Mouse (Mus musculus) thymus, adult 2 months (tissue): ENCODE measurements around the gene Atp6v1g3. TPM values are rescaled to one million over a fixed set of nuclear protein-coding genes. Genes with fewer than 3 reads are reported as not detected.

Experiments used
- DNase-seq: peaks from one replicate; pipeline ENCODE4 v3.0.0; 2021
- H3K27ac ChIP-seq: fragments of 200-500 bp; 2 replicates; pipeline ENCODE4 v1.5.1; 2012; ENCODE audit warnings: low read length, control low read depth; ENCODE audit not compliant: control insufficient read depth, insufficient read depth
- H3K27me3 ChIP-seq: fragments of 200-500 bp; 2 replicates; pipeline ENCODE4 v1.6.1; 2012; ENCODE audit warnings: mild to moderate bottlenecking, low read length, moderate library complexity, mixed read lengths; ENCODE audit not compliant: control insufficient read depth, insufficient read depth
- H3K36me3 ChIP-seq: fragments of 200-500 bp; 2 replicates; pipeline ENCODE4 v1.6.1; 2012; ENCODE audit warnings: mild to moderate bottlenecking, low read length, moderate library complexity; ENCODE audit not compliant: control insufficient read depth, insufficient read depth
- H3K4me1 ChIP-seq: fragments of 200-500 bp; replicated peaks from 2 replicates; pipeline ENCODE4 v1.6.1; 2012; ENCODE audit warnings: low read length; ENCODE audit not compliant: control insufficient read depth, insufficient read depth
- H3K4me3 ChIP-seq: fragments of 200-500 bp; 2 replicates; pipeline ENCODE4 v1.5.1; 2012; ENCODE audit warnings: mild to moderate bottlenecking, low read length, control low read depth, moderate library complexity; ENCODE audit not compliant: control insufficient read depth, insufficient read depth
- CTCF ChIP-seq: fragments of 200-500 bp; IDR thresholded peaks from 2 replicates; pipeline ENCODE4 v1.5.1; 2012; ENCODE audit warnings: mild to moderate bottlenecking, control low read depth, low read length, moderate library complexity, borderline replicate concordance; ENCODE audit not compliant: control insufficient read depth, poor library complexity, insufficient read depth; ENCODE audit errors: extremely low read depth
- POLR2A ChIP-seq: fragments of 200-500 bp; IDR thresholded peaks from 2 replicates; pipeline ENCODE4 v1.6.1; 2012; ENCODE audit warnings: mild to moderate bottlenecking, low read length, control low read depth, moderate library complexity; ENCODE audit not compliant: control insufficient read depth, poor library complexity, insufficient read depth; ENCODE audit errors: extremely low read depth
- WGBS: fragments of 180-500 bp; shearing (Covaris S2); methylation state at CpG from one replicate; pipeline ENCODE4 v1.1.7; 2018; 5-methylcytosine and 5-hydroxymethylcytosine counted together
- polyA plus RNA-seq: library from polyadenylated mRNA; depleted of rRNA; stranded (reverse); fragments of >200 nt; gene quantifications from 2 replicates; pipeline ENCODE4 v1.2.3, GENCODE M21; 2012; rRNA removed

Atp6v1g3 gene
- 0.07 TPM in 1 of 2 replicates, not detected in the other for polyA plus RNA-seq

DNA sequence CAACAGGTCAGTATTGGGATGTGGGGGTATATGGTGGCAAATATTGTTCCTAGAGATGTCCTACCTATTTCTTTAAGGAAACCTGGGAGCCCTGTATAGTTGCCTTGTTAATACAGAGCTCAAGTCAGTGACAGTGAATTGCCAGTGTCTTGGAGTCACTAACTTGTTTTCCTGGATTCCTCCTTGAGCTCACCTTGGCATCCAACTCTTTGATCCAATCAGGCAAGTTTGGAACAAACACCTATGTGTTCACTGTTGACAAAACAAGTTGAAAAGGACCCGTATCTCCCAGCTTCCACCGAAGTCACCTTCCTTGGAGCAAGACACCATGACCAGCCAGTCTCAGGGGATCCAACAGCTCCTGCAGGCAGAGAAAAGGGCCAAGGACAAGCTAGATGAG is at the start of gene Atp6v1g3:
Gene Atp6v1g3, plus strand, starts transcription at position 301 of the 400 bp plus-strand sequence.
- WGBS, result 100% methylated on average over 2 of the region's 2 CpGs
- Histone ChIP-seq H3K4me3 (no peak within 1 kb of the TSS), H3K27ac (no peak within 1 kb of the TSS), H3K27me3 (no peaks in the 10 kb centered on the region), H3K4me1 (peaks cover 4% of the 10 kb centered on the region), H3K36me3 (no peaks in the 10 kb centered on the region)
- no peak for DNase-seq
- TF ChIP-seq POLR2A, result no peak
- TF ChIP-seq CTCF, result no peak

DNA sequence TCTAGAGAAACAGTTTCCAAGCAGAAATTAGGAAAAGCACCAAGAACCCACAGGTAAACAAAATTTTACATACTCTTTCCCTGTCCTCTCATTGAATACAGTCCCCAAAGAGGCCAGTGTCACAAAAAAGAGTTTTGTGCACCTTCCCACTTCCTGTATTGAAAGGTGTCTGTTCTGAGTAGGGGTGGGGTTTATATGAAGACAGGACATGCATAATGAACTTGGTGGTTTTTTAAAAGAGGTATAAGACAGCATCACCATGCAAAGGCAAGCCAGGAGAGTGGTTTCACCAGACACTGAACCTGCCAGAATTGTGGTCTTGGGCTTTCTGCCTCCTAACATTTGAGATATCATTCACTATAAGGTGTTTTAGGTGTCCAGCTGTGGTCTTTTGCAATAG is 40.5 kb upstream of the Atp6v1g3 start:
- Histone ChIP-seq H3K27me3 (no peaks in the 10 kb centered on the region), H3K36me3 (no peaks in the 10 kb centered on the region), H3K27ac (no peak overlapping the region), H3K4me1 (no peaks in the 10 kb centered on the region), H3K4me3 (no peak overlapping the region)
- no peak for DNase-seq
- no peak for TF ChIP-seq CTCF
- TF ChIP-seq POLR2A, result no peak

DNA sequence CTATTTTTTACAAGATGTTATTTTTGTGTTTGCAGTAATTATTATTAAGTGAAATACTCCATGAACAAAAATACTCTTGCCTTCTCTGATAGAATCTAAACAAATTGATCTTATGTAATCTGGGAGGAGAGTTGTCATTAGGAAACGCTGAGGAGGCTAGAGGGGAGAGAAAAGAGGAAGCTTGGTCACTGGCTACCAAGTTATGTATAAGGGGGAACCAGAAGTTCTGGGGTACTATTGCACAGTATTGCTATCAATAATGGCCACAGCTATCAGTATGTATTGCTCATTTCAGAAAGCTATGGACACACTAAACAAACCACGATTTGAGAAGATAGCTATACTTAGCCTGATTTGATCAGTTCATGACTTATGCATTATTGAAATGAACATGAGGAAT is 36.3 kb upstream of the Atp6v1g3 start:
- TF ChIP-seq CTCF (no peak), POLR2A (no peak)
- Histone ChIP-seq H3K36me3 (no peaks in the 10 kb centered on the region), H3K27ac (no peak overlapping the region), H3K27me3 (no peaks in the 10 kb centered on the region), H3K4me1 (no peaks in the 10 kb centered on the region), H3K4me3 (no peak overlapping the region)
- 59% methylated on average over 2 of the region's 2 CpGs for WGBS
- DNase-seq, result no peak

- TF ChIP-seq CTCF, result no peak
- TF ChIP-seq POLR2A, result no peak
- Histone ChIP-seq H3K4me1 (peaks cover 5% of the 10 kb centered on the region; the same call in 1 of the 2 replicates), H3K4me3 (no peak overlapping the region), H3K36me3 (no peaks in the 10 kb centered on the region), H3K27ac (no peak overlapping the region), H3K27me3 (no peaks in the 10 kb centered on the region)
- no peak for DNase-seq
- WGBS, result 62% methylated on average over 5 of the region's 5 CpGs
Measured at GRCm38 (mm10) chr1:138243947-138244346, 29.6 kb upstream of the Atp6v1g3 start.

GRCm38 (mm10) chr1:138244485-138244884 is 29.1 kb upstream of the Atp6v1g3 start:
- no peak overlapping the region for H3K27ac ChIP-seq

DNA sequence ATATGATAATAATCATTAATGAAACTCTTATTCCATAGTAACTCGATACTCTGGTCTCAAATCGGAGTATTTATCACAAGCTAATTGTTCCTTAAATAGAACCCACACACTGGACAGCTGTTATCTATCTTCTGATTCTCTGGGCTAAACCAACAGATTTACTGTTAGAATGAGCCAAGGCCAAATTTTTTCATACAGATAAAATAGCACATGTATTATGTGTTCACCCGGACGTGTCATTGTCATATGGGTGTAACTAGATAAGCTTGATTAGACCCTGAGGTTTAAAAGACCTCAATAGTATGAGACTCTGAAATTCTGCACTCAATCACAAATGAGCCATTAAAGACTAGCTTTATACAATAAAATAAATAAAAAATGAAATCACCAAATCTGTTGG is 28.4 kb upstream of the Atp6v1g3 start:
- WGBS, result 91% methylated on average over 4 of the region's 4 CpGs
- TF ChIP-seq CTCF (no peak), POLR2A (no peak)
- DNase-seq, result no peak
- no peaks in the 10 kb centered on the region for H3K36me3 ChIP-seq
- H3K4me1 ChIP-seq, result peaks cover 5% of the 10 kb centered on the region; the same call in 1 of the 2 replicates
- no peaks in the 10 kb centered on the region for H3K27me3 ChIP-seq
- no peak overlapping the region for H3K4me3 ChIP-seq
- H3K27ac ChIP-seq, result no peak overlapping the region

More at GRCm38 (mm10) chr1:138244485-138244884, 29.1 kb upstream of the Atp6v1g3 start:
- no peak for DNase-seq
- Histone ChIP-seq H3K4me1 (peaks cover 5% of the 10 kb centered on the region; the same call in 1 of the 2 replicates), H3K36me3 (no peaks in the 10 kb centered on the region), H3K4me3 (no peak overlapping the region), H3K27me3 (no peaks in the 10 kb centered on the region)
- 40% methylated on average over 7 of the region's 7 CpGs for WGBS
- TF ChIP-seq CTCF, result no peak
- no peak for TF ChIP-seq POLR2A

DNA sequence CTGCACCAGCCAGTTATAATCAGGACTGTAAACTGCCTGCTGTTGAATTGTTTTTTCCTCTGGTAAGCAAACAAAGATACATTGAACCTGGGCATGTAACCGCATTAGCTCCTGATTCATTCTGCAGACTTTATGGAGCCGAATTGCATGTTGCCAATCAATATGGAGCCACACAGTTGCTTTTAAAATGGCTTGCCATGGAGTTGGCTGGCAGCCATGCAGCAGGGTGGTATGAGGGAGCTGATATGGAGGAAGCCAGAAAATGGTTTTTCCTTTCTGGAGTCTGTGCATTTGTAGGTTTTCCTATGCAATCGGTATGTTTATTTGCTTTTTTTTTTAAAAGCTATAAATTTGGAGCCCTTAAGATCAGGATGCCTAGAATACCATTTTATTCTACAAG is 28.0 kb upstream of the Atp6v1g3 start:
- Histone ChIP-seq H3K27ac (no peak overlapping the region), H3K4me3 (no peak overlapping the region), H3K36me3 (no peaks in the 10 kb centered on the region), H3K27me3 (no peaks in the 10 kb centered on the region), H3K4me1 (peaks cover 5% of the 10 kb centered on the region; the same call in 1 of the 2 replicates)
- WGBS, result 98% methylated on average over 3 of the region's 3 CpGs
- TF ChIP-seq CTCF (no peak), POLR2A (no peak)
- no peak for DNase-seq
